Mouse (Mus musculus): ENCODE results near the gene Hs6st1. TPM values are rescaled to one million over a fixed set of nuclear protein-coding genes. Genes with fewer than 3 reads are reported as not detected.

Hs6st1 gene
- total RNA-seq, 2 experiments from 2014 or later, result 7.3 to 17.7 TPM

GRCm38 (mm10) chr1:36121172-36121571, 53.0 kb downstream of the Hs6st1 start:
- peak; percentile 44; the same call in 1 of the 2 replicates for ATAC-seq (replicated peaks; ENCODE audit: poor library complexity)

- no peak for ATAC-seq (replicated peaks; ENCODE audit: poor library complexity)
Observed at GRCm38 (mm10) chr1:36125076-36125475, 56.9 kb downstream of the Hs6st1 start.

- ATAC-seq (replicated peaks; ENCODE audit: poor library complexity), result peak; percentile 30
Observed at GRCm38 (mm10) chr1:36129126-36129525, 60.9 kb downstream of the Hs6st1 start.

GRCm38 (mm10) chr1:36129881-36130280, 61.7 kb downstream of the Hs6st1 start:
- peak; percentile 5; the same call in 1 of the 2 replicates for ATAC-seq (replicated peaks; ENCODE audit: poor library complexity)

- ATAC-seq (replicated peaks; ENCODE audit: poor library complexity), result peak; percentile 74
Observed at GRCm38 (mm10) chr1:36130307-36131035, 62.3 kb downstream of the Hs6st1 start.

GRCm38 (mm10) chr1:36131154-36131553, 63.0 kb downstream of the Hs6st1 start:
- ATAC-seq (replicated peaks; ENCODE audit: poor library complexity), result 0 out of 2 replicates have a peak, but pooled peaks have one; percentile 2

- no peak for ATAC-seq (replicated peaks; ENCODE audit: poor library complexity)
Observed at GRCm38 (mm10) chr1:36131766-36132165, 63.6 kb downstream of the Hs6st1 start.

- ATAC-seq (replicated peaks; ENCODE audit: poor library complexity), result no peak
Observed at GRCm38 (mm10) chr1:36132211-36132610, 64.0 kb downstream of the Hs6st1 start.

- no peak for ATAC-seq (replicated peaks; ENCODE audit: poor library complexity)
Observed at GRCm38 (mm10) chr1:36133041-36133440, 64.8 kb downstream of the Hs6st1 start.

- no peak for ATAC-seq (replicated peaks; ENCODE audit: poor library complexity)
Observed at GRCm38 (mm10) chr1:36133647-36134046, 65.4 kb downstream of the Hs6st1 start.

GRCm38 (mm10) chr1:36134584-36134983, 66.4 kb downstream of the Hs6st1 start:
- peak; percentile 45; the same call in 1 of the 2 replicates for ATAC-seq (replicated peaks; ENCODE audit: poor library complexity)

GRCm38 (mm10) chr1:36140311-36140710, 72.1 kb downstream of the Hs6st1 start:
- ATAC-seq (replicated peaks; ENCODE audit: poor library complexity), result no peak

- ATAC-seq (replicated peaks; ENCODE audit: poor library complexity), result peak; percentile 57
Observed at GRCm38 (mm10) chr1:36145050-36145449, 76.8 kb downstream of the Hs6st1 start.

GRCm38 (mm10) chr1:36148809-36149208, 80.6 kb downstream of the Hs6st1 start:
- no peak; the same call in 1 of the 2 replicates for ATAC-seq (replicated peaks; ENCODE audit: poor library complexity)

- ATAC-seq (replicated peaks; ENCODE audit: poor library complexity), result peak; percentile 96
Observed at GRCm38 (mm10) chr1:36149411-36149810, 81.2 kb downstream of the Hs6st1 start.

Other genes with a start within 250 kb of the Hs6st1 start
- gene Uggt1, start 176.3 kb downstream of the Hs6st1 start, total RNA-seq (2015), result 90.2 and 94.4 TPM in 2 replicates
- gene Uggt1, start 176.3 kb downstream of the Hs6st1 start, total RNA-seq (2017), result 118 and 151 TPM in 2 replicates
- 8.5 and 11.4 TPM in 2 replicates for gene Neurl3, start 206.3 kb downstream of the Hs6st1 start, total RNA-seq (2015)
- 14.4 and 15.9 TPM in 2 replicates for gene Neurl3, start 206.3 kb downstream of the Hs6st1 start, total RNA-seq (2017)
- 13.2 and 13.8 TPM in 2 replicates for gene Arid5a, start 239.3 kb downstream of the Hs6st1 start, total RNA-seq (2015)
- 24.9 and 29.5 TPM in 2 replicates for gene Arid5a, start 239.3 kb downstream of the Hs6st1 start, total RNA-seq (2017)

Data from megakaryocyte progenitor cell, adult 5-6 weeks (primary cell).